Mouse (Mus musculus) midbrain, embryonic 14.5 days (tissue): ENCODE measurements around the gene Ptprh. TPM values are rescaled to one million over a fixed set of nuclear protein-coding genes. Genes with fewer than 3 reads are reported as not detected.
"Not testable (repeated sequence)": the region's sequence is repeated elsewhere in the genome, so short reads cannot be mapped to it uniquely, and the experiment has no call there.

ENCODE experiments used
- ATAC-seq: fragments of 200-750 bp; cut with Nextera tagmentation; 2 replicates; pipeline ENCODE4 v1.8.0; 2017; ENCODE audit warnings: moderate number of reproducible peaks, moderate library complexity; ENCODE audit not compliant: low FRiP score, low TSS enrichment
- DNase-seq: peaks from one replicate; pipeline ENCODE4 v3.0.0-alpha.2; 2015
- H3K27ac ChIP-seq: fragments of 300-500 bp; sonication (generic); replicated peaks from 2 replicates; pipeline ENCODE4 v1.5.1; 2014; ENCODE audit warnings: mild to moderate bottlenecking, low read depth, low read length, moderate library complexity
- H3K27me3 ChIP-seq: fragments of 300-500 bp; sonication (generic); 2 replicates; pipeline ENCODE4 v1.6.1; 2014; ENCODE audit warnings: low read length, control low read depth, mixed read lengths; ENCODE audit not compliant: control insufficient read depth, insufficient read depth
- H3K36me3 ChIP-seq: fragments of 300-500 bp; sonication (generic); 2 replicates; pipeline ENCODE4 v1.6.1; 2014; ENCODE audit warnings: low read length, control low read depth; ENCODE audit not compliant: control insufficient read depth, insufficient read depth
- H3K4me1 ChIP-seq: fragments of 300-500 bp; sonication (generic); 2 replicates; pipeline ENCODE4 v1.6.1; 2014; ENCODE audit warnings: mild to moderate bottlenecking, antibody characterized with exemption, low read length, control low read depth; ENCODE audit not compliant: control insufficient read depth, insufficient read depth
- H3K4me2 ChIP-seq: fragments of 300-500 bp; sonication (generic); 2 replicates; pipeline ENCODE4 v1.6.1; 2014; ENCODE audit warnings: mild to moderate bottlenecking, low read length, moderate library complexity
- H3K4me3 ChIP-seq: fragments of 300-500 bp; sonication (generic); replicated peaks from 2 replicates; pipeline ENCODE4 v1.5.1; 2014; ENCODE audit warnings: low read depth, low read length
- H3K9ac ChIP-seq: fragments of 300-500 bp; sonication (generic); replicated peaks from 2 replicates; pipeline ENCODE4 v1.6.1; 2014; ENCODE audit warnings: mild to moderate bottlenecking, low read length, moderate library complexity
- H3K9me3 ChIP-seq: fragments of 300-500 bp; sonication (generic); 2 replicates; pipeline ENCODE4 v1.6.1; 2016; ENCODE audit warnings: low read length, control low read depth, mixed read lengths; ENCODE audit not compliant: control insufficient read depth
- WGBS: fragments of 180-500 bp; shearing (Covaris S2); extraction: QIAGEN DNeasy Blood & Tissue Kit; methylation state at CpG from one replicate; pipeline ENCODE4 v1.1.7; 2014; 5-methylcytosine and 5-hydroxymethylcytosine counted together
- polyA plus RNA-seq: library from polyadenylated mRNA; unstranded; fragments of >200 nt; fragmentation: Nextera tagmentation; extraction: Ambion mirVana; gene quantifications from 2 replicates; pipeline ENCODE4 v1.2.1, GENCODE M21; 2014

Gene Ptprh
- polyA plus RNA-seq, 1 experiment from 2014 or later: 0.09 TPM

DNA sequence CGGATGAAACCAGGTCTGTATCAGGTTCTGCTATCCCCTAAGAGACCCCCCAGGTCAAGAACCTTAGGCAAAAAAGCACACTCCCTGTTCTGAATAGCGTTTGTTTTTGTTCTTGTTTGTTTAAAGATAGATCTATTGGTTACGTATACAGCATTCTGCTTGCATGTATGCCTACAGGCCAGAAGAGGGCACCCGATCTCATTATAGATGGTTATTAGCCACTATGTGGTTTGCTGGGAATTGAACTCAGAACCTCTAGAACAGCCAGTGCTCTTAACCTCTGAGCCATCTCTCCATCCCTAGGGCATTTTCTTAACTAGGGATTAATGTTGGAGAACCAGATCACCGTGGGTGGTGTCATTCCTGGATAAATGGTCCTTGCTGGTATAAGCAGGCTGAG lies 62.5 kb downstream of the Ptprh start:
- WGBS: 70% methylated on average over 5 of the region's 5 CpGs
- H3K9ac ChIP-seq: no peak overlapping the region
- no peak for ATAC-seq

DNA sequence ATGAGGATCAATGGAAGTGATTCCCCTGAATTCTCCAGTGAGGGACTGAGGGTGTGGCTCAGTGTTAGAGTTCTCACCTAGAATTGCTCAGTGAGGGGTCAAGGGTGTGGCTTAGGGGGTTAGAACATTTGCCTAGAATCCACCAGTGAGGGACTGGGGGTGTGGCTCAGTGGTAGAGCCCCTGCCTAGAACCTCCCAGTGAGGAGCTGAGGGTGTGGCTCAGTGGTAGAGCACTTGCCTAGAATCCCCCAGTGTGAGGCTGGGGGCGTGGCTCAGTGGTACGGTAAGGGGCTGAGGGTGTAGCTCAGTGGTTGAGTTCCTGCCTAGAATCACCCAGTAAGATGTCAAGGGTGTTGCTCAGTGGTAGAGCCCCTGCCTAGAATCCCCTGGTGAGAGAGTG lies 64.8 kb downstream of the Ptprh start:
- no peak overlapping the region for H3K4me2 ChIP-seq
- no peaks in the 10 kb centered on the region for H3K9me3 ChIP-seq
- ATAC-seq: no peak
- H3K4me3 ChIP-seq: no peak overlapping the region
- H3K36me3 ChIP-seq: peaks cover 41% of the 10 kb centered on the region
- H3K27ac ChIP-seq: no peak overlapping the region
- H3K4me1 ChIP-seq: no peaks in the 10 kb centered on the region
- WGBS: 89% methylated on average over 2 of the region's 2 CpGs
- H3K27me3 ChIP-seq: no peaks in the 10 kb centered on the region
- DNase-seq: no peak
- no peak overlapping the region for H3K9ac ChIP-seq

More for the DNA sequence above, 62.5 kb downstream of the Ptprh start:
- Histone ChIP-seq H3K4me1 (peaks cover 11% of the 10 kb centered on the region), H3K27me3 (no peaks in the 10 kb centered on the region), H3K9me3 (no peaks in the 10 kb centered on the region), H3K4me3 (no peak overlapping the region), H3K4me2 (no peak overlapping the region), H3K36me3 (peaks cover 41% of the 10 kb centered on the region), H3K27ac (no peak overlapping the region)
- DNase-seq: no peak

DNA sequence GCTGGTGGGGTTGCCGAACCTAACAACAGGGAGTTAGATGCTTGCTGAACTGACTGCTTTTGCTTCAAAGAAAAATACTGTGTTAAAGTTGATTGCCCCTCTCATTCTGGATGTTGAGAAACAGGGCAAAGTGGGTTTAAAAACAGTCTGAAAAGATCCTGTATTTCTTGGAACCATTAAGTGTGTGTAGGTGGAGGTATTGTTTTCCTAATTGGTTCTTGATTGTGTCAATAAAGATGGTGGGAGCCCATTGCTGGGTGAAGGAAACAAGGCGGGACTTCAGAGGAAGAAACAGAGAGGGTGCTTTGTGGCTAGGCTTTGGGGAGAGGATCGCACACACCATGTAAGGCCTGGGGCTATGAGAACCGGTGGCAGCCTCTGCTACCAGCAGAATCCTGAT lies 66.7 kb downstream of the Ptprh start:
- Histone ChIP-seq H3K27ac (no peak overlapping the region), H3K4me2 (no peak overlapping the region), H3K9me3 (no peaks in the 10 kb centered on the region), H3K4me1 (no peaks in the 10 kb centered on the region), H3K36me3 (peaks cover 33% of the 10 kb centered on the region), H3K4me3 (no peak overlapping the region), H3K27me3 (peaks cover under 1% of the 10 kb centered on the region; the same call in 1 of the 2 replicates), H3K9ac (no peak overlapping the region)
- 55% methylated on average over 4 of the region's 4 CpGs for WGBS
- no peak for ATAC-seq
- DNase-seq: no peak

DNA sequence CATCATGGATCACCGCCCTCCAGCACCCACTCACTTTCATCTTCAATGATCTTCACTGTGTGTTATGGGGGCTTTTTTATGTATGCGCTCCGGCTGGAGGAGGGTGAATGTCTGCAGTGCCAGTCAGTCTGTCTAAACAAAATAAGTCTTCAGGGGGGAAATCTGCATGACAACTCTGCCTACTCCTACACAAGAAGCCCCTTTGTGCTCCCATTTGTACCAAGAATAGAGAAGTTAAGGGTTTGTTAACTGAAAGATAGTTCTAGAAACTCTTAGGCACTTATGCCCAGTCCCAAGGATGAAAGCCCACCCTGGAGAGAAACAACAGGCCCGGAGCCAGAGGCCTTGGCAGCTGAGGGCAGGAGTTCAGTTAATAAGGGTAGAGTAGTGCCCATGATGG lies 67.5 kb downstream of the Ptprh start:
- 86% methylated on average over 4 of the region's 4 CpGs for WGBS
- H3K9me3 ChIP-seq: no peaks in the 10 kb centered on the region
- H3K4me2 ChIP-seq: no peak overlapping the region
- H3K4me1 ChIP-seq: no peaks in the 10 kb centered on the region
- H3K36me3 ChIP-seq: peaks cover 25% of the 10 kb centered on the region
- no peak overlapping the region for H3K27ac ChIP-seq
- no peak overlapping the region for H3K9ac ChIP-seq
- no peak for ATAC-seq
- peaks cover 4% of the 10 kb centered on the region; the same call in 1 of the 2 replicates for H3K27me3 ChIP-seq
- no peak for DNase-seq
- no peak overlapping the region for H3K4me3 ChIP-seq

DNA sequence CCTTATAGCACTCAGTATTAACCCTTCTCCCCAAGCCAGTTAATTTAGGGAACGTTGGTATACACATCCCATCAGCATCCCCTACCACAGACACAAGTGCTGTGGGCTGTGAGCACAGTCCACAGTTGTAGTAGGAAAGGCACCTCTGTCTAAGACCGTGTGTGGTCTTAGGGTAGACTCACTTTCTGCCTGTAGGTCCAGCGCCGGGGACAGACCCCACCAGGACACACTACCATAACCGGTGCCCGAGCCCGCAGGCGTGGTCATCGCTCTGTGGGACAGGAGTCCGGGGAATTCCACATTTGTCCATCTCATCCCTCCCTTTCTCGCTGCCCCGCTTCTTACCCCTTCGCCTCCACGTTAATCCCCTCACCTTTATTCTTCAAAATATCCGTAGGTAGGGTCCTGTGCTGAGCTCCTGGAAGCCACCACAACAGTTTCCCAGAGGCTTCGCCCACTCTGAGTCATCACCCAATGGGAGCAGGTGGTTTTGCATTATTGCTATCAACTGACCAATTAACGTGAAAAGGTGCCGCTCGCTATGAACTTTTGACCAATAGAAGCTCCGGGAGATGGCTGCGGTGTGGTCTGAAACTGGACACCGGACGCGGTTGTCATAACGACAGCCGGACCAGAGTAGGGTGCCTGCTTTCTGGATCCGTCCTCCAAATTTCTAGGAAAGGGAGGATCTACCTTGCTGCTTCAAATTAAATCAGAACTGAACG lies 71.7 kb downstream of the Ptprh start, which contains the start of gene Dnaaf3:
Gene Dnaaf3, minus strand, starts transcription at position 449 of the 725 bp plus-strand sequence.
- Histone ChIP-seq H3K4me2 (peak within 1 kb of the TSS; percentile 50), H3K9me3 (no peaks in the 10 kb centered on the region), H3K27me3 (peaks cover 4% of the 10 kb centered on the region; the same call in 1 of the 2 replicates), H3K36me3 (no peaks in the 10 kb centered on the region), H3K27ac (no peak within 1 kb of the TSS), H3K9ac (no peak within 1 kb of the TSS), H3K4me1 (no peaks in the 10 kb centered on the region), H3K4me3 (peak within 1 kb of the TSS; percentile 21)
- DNase-seq: peak; percentile 72
- WGBS: under 1% methylated on average over 28 of the region's 28 CpGs
- ATAC-seq: peak; percentile 63

DNA sequence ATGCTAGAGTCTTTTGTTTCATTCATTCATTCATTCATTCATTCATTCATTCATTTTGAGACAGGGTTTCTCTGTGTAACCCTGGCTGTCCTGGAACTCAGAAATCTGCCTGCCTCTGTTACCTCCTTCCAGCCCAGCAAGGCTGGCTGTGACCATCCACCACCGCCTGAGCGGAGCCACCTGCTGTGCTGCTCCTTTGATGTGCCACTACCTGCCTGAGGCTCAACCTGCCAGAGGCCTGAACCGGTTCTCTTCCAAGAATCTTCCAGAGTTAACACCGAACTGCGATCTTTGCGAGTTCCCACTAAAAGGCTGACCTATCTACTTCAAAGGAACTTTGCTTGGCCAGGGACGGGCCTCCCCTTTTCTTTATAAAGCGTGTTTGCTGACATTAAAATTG lies 73.7 kb downstream of the Ptprh start:
- 48% methylated on average over 8 of the region's 8 CpGs for WGBS
- H3K9ac ChIP-seq, H3K27ac ChIP-seq, H3K36me3 ChIP-seq, DNase-seq, H3K27me3 ChIP-seq, H3K4me2 ChIP-seq, H3K4me3 ChIP-seq, H3K9me3 ChIP-seq, H3K4me1 ChIP-seq, ATAC-seq: not testable (repeated sequence)

DNA sequence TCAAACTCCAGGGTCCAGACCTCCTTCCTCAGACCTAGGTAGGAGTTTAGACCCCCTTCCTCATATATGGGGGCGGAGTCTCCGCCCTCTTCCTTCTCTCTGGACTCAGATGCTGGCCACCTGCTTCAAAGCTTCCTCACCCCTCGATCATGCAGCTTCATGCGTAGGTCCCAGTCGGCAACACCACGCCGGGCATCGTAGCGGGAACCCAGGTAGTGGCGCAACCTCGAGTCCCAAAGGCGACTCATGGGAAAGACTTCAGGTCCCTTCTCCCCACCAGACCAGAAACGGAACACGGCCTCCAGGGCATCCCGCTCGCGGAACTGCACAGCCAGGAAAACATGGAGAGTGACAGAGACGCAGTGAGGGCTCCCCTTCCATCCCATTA lies 76.5 kb downstream of the Ptprh start:
- no peaks in the 10 kb centered on the region for H3K9me3 ChIP-seq
- no peak overlapping the region for H3K27ac ChIP-seq
- WGBS: 43% methylated on average over 18 of the region's 18 CpGs
- H3K36me3 ChIP-seq: no peaks in the 10 kb centered on the region
- peaks cover 8% of the 10 kb centered on the region; the same call in 1 of the 2 replicates for H3K4me1 ChIP-seq
- ATAC-seq: no peak
- no peak for DNase-seq
- H3K9ac ChIP-seq: peak overlapping the region; percentile 9; the same call in 1 of the 2 replicates
- H3K4me2 ChIP-seq: peak overlapping the region; percentile 58; the same call in 1 of the 2 replicates
- H3K4me3 ChIP-seq: no peak overlapping the region
- peaks cover 4% of the 10 kb centered on the region; the same call in 1 of the 2 replicates for H3K27me3 ChIP-seq

DNA sequence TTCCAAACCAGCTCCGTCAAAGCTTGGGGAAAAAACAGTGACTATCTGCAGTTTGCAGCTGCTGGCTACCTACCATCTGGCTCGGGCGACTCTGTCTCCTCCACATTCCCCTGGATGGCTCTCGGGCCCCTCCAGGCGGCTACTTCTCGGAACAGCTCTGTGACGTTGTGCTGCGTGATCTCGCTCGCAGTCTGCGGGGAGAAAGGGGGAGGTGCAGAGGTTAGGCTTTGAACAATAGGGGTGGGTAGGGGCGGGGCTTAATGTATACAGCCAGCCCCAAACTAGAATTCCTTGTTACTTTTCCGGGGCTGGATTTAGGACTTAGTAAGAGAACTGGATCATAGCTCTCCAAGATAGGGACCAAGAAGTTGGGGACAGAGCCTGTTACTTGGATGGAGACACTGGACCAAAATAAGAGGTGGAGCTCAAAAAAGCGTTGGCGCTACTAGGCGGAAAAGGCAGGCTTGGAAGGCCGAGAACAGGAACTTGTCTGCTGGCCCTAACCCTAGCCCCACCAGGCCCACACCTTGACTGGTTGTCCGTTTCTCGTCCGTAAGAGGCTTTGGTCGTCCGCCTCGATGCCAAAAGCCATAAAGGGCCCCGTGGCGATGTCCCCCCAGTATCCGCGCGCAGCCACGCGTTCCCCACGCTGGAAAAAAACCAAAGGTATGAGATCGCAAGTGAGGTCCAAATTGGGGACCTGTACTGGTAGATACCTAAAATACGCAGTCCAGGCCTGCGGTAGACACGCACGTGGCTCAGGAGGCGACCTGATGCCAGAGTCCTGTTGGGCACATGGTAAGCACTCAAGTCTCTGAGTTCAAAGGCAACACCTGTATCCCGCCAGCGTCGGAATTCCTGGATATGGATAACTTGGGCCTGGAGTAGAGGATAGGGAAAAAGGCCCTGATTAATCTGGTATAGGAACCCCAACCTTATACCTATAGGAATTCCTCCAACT lies 77.2 kb downstream of the Ptprh start:
- Histone ChIP-seq H3K9ac (peak overlapping the region; percentile 43), H3K4me1 (peaks cover 8% of the 10 kb centered on the region; the same call in 1 of the 2 replicates), H3K27me3 (no peaks in the 10 kb centered on the region), H3K36me3 (no peaks in the 10 kb centered on the region), H3K27ac (0 out of 2 replicates have a peak overlapping the region, but pooled peaks have one; percentile 5), H3K4me3 (peak overlapping the region; percentile 30), H3K4me2 (peak overlapping the region; percentile 58), H3K9me3 (no peaks in the 10 kb centered on the region)
- peak; percentile 94 for DNase-seq
- ATAC-seq: peak; percentile 93
- WGBS: 22% methylated on average over 40 of the region's 40 CpGs
